Mouse (Mus musculus) B cell, adult 2 months (primary cell): ENCODE data around the gene Smg6.
A peak's percentile ranks its signal among the peaks of the same experiment; 100 is the strongest.

Source experiments
- DNase-seq, 2 experiments: peaks; one replicate each; pipeline ENCODE4 v3.0.0; 2022

Gene Smg6

DNA sequence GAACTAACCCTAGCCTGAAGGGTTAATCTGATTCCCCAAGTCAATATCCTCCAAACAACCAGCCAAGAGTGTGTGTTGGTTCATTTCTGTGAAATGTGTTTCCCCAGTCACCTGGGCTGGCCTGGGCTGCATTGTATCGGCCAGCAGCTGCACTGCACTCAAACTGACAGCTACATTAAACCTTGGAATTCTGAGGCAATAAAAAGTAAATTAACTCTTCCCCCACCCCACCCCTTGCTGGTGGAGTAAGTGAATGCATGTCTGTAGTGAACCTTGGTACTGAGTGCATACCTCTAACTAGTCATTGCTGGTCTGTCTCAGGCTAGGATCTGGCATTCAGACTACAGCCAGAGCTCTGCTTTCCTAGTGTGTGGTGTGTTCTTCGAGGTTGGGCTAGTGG lies 124.2 kb downstream of the Smg6 start:
- no peak for DNase-seq

DNA sequence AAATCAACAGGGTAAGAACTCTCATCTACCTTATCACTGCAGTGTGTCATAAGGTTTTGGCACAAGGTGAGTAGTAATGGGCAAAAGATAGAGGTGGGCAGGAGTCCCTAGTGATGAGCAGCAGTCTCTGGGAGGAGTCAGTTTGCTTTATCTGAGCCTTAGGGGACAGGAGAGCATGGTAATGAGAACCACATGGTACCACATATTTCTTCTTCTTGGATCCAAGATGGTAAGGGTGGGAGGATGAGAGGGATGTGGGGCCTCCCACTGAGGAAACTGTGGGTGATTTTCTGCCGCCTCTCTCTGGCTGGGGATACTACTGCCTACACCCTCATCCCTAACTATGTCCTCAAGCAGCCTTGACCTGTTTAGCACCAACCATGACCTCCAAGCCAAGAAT lies 125.6 kb downstream of the Smg6 start:
- DNase-seq: no peak

DNA sequence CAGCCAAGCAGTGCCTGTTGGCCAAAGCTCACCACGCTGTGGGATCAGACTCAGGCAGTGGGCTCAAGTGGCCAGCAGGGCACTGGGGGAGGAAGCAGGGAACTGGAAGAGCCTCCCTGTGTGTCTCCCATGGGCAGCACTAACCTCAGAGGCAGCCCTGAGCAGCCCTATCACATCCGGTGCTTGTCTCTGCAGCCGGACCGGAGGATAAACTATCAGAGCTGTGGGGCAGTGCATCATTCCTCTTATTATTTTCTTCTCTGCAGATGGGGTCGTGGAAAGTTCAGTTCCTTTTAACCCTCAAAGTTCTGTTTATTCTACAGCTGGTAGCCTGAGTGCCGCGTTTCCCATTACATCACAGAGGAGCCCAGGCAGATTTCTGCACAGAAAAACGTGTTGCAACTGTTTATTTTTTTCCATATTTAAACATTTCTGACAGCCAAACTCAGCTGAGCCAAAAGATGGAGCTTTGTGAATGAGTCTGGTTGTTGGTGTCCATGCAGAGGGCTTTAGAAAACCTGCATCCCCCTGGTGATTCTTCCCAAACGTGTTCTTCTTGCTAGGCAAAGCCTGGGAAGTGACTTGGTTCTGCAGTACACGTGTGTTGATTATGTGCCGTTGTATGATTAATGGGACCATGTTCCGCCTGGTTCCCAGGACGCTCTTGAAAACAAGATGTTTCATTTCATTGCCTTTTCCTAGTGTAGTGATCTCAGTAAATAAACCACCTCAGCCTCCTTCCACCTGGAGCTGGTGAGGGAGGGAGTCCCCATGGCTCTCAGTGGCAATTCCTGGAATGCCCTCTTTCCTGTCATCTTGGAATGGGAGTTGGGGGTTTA lies 126.3 kb downstream of the Smg6 start:
- no peak for DNase-seq

DNA sequence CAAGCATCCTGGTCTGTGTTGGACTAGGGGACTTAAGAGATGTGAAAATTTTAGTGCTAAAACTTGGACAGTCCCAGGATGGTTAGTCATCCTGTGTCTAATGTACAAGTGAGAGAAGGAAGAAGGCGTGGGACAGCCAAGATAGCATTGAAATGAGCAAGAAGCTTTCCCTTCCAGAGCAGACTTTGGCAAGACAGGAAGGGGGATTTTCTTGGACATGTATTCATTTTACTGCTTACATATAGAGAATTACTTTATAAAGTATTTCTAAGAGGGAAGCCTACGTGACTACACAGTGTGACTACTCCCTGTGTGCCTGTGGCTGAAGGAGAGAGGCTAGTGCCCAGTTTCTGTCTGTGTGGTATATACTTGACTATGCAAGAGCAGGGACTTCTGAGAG lies 127.4 kb downstream of the Smg6 start:
- no peak for DNase-seq

DNA sequence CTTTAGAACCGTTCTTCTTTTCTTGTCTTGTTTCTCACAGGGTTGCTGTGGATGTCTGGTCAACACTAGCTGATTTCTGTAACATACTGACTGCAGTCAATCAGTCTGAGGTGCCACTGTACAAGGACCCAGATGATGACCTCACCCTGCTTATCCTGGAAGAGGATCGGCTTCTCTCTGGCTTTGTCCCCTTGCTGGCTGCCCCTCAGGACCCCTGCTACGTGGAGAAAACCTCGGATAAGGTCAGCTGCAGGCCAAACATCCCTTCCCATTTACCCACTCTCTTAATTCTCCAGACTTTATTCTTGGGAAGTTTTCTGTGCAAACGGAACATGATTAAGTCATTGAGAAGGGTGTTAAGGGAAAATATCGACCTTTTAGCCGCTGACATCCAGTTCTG lies 128.1 kb downstream of the Smg6 start:
- no peak for DNase-seq

DNA sequence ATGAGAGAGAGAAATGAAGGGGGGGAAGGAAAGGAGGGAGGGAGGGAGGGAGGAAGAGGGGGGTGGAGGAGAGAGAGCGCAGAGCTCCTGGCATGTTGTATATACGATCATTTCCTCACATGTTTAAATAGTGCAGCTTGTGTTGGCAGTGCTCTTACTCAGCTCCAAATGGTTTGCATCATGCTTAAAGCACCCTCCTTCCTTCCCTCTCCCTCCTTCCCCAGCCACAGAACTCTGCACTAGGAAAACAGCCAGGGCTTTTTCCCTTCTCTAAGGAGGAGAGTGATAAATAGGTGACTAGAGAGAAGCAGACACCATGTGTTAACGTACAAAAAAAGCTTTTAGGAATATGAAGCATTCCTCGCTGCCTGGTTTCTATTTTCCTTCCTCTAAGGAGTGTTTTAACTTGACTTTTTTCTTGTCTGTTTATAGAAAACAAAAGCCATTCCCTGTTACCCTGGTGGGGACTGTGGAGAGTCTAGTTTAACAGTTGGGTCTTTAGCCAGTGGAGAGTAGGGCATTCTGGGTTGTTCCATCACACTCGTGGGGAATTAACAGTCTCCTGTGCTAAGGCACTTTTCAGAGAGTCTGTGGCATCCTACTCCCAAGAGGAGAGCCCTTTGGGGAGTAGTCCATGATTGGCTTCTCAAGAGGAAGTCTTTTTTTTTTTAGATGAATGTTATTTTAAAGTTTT lies 128.7 kb downstream of the Smg6 start:
- no peak for DNase-seq

DNA sequence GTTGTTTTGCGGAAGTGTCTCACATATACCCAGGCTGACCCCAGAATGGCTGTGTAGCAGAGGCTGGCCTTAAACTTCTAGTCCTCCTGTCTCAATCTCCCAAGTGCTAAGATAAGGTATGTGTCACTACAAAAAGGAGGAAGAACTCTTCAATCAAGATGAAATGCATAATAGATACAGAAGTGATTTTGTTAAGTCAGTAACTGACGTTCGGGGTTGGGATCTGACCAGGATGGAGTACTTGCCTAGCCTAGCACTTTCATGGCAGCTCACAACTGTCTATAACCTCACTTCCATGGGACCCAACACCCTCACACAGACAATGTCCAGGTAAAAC lies 129.2 kb downstream of the Smg6 start:
- no peak for DNase-seq

DNA sequence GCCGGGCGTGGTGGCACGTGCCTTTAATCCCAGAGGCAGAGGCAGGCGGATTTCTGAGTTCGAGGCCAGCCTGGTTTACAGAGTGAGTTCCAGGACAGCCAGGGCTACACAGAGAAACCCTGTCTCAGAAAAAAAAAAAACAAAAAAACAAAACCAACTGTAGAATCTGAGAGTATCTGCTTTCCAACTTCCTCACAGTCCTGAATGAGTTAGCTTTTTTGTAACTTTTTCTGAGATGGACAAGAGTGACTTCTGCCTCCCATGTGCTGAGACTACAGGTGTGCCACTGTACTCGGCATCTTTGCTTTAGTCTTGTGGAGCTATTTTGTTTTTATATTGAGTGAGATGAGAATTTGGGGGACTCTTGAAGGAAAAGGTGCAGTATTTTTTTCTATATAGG lies 137.0 kb downstream of the Smg6 start:
- no peak for DNase-seq

DNA sequence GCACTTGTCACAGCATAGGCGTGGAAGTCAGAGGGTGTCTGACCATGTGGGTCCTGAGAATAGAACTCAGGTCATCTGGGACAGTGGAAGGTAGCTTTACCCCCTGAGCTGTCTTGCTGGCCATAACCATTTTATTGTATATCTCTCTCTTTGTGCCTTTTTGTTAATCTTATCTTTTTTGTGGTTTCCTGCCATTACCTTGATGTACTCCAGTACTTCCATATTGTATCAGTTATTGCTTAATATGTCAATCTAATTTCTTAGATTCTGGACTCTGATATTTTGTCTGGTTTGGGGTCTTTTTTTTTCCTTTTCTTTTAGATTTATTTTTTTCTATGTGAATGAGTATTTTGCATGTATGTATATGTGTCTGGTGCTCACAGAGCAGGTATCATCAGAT lies 138.6 kb downstream of the Smg6 start:
- no peak for DNase-seq

DNA sequence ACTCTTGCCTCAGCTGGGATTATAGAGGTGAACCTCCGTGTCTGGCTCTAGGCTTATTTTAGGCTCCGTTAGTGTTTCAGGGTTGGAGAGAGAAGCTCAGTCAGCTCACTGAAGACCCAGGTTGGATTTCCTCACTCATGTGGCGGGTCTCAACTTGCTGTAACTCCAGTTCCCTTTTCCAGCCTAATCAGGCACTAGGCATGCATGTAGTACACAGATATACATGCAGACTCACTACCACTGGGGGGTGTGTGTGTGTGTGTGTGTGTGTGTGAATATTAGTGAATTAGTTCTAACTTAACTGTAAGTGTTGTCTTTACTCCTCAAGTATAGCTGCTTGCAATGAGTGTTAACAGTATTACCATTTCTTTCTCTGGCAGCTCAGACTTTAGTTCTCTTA lies 145.7 kb downstream of the Smg6 start:
- DNase-seq: no peak

DNA sequence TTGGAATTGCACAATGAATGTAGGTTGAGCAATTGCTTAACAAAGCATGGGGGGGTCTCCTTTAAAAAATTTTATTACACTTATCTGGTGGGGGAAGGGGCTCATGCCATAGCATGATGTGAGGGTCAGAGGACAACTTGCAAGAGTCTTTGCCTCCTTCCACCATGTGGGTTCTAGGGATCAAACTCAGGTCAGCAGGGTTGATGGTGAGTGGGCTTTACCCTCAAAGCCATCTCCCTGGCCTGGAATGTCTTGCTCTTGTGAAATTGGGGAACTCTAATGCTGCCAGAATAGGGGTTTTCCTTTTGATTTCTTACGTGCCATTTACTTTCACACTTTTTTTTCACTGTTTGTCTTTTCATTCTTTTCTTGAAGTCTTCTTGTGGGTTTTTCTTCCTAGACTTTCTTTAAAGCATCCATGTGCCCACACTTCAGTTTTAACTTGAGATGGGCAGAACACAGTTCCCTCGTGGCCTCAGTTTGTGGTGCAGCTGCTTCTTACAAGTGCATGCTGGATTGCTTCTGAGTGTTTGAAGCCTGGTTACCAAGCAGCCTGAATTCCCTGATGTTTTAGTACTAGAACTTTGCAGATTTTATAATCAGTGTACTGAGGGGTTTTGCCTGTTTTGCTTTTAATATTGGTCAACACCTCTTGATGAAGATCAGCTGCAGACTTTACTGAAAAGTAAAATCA lies 147.5 kb downstream of the Smg6 start:
- no peak for DNase-seq

DNA sequence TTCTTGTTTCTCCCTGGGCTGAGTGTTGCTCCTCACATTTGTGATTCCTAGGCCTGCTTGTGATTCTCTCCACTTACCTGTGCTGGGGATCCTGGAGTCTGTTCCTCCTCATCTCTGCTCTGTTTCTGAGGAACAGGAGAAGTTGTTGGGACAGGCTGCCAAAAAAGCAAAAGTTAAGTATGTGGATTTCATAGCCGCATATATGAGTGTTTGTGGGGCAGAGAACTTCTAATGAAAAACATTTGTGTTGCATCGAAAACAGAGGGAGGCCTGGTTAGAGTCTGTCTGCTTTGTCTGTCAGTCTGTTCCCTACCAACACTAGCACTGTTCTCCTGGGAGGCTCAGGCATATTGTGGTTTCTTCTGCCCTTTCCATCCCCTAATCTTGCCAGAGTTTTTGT lies 148.1 kb downstream of the Smg6 start:
- no peak for DNase-seq

DNA sequence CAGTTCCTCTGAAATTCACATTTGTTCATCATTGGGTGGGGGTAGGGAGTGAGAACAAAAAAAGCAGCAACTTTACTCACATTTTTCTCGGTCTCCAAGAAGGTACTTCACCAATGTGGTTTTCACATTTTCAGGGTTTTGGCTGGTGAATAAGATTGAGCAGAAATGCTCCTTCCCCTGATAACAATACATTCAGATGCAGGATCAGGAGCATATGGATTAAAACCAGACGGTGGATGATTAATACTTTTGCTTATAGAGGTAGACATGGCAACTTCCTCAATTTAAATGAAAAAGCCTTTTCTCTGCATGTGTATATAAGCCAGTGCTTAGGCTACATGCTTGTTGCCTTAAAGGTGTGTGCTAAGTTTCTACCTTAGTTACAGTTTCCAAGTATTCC lies 148.9 kb downstream of the Smg6 start:
- no peak for DNase-seq

DNA sequence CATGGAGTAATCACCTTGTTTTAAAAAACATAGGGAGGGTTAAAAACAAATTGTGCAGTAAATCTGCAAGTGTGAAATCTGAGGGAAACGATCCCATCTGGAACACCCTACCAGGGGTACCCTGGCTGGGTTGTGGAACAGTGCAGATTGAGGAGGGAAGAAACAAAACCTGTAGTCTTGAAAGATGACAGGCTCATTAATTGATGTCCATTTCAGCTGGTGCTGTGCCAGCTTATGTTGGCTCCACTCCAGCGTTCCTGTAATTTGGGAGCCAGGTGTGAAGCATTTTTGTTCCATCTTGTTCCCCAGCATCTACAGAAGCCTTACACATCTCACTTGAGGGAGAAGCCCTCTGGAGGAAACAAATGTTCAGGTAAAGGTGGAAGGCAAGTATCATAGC lies 153.0 kb downstream of the Smg6 start:
- DNase-seq: no peak

DNA sequence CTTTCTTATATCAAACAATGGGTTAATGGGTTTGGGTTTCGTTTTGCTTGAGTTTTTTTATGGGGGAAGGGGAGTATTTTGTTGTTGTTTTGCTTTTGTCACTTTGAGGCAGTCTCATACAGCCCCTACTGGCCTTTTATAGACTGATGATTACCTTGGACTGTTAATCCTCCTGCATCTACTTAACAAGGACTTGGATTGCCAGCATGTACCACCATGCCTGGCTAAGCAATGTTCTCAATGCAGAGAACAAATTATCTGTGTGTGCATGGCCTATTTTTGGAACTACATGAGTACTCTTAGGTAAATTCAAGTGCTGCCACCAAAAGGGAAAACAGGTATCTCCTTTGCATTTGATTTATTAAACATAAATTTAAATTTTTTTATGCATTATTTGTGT lies 157.4 kb downstream of the Smg6 start:
- DNase-seq: no peak

DNA sequence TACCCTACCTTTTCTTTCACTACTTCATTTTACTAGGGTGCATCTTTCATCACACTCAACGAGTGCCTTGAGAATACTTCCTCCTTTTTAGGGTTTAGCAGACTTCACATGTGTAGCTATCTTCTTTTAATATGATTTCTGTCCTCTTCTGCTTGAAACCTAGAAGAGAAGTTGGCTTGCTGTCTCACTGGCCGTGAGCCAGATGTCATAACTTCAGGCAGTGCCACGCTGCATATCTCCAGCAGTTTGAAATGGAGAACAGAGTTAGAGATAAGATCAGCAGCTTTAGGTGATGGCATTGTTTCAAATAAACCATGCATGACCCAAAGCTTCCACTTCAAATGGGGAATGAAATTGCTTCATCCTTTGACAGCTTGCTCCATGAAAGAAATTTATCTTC lies 166.5 kb downstream of the Smg6 start:
- no peak for DNase-seq

DNA sequence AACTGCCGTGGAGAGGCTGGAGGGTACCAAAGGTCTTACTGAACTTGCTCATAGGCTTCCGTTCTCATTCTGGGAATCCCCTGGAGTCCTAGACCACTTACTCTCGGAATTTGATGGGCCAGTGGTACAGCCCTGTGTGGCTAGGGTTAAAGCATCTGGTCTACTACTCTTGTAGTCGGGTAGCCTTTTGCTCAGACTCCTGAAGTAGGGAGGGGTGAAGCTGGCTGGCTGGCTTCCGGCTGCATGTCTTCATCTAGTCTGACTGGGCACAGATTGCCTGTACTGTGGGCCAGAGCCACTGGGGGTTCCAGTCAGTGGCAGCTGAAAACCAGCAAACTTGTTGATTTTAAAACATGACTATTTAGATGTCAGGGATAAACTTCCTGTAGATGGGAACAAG lies 167.0 kb downstream of the Smg6 start:
- DNase-seq: no peak

DNA sequence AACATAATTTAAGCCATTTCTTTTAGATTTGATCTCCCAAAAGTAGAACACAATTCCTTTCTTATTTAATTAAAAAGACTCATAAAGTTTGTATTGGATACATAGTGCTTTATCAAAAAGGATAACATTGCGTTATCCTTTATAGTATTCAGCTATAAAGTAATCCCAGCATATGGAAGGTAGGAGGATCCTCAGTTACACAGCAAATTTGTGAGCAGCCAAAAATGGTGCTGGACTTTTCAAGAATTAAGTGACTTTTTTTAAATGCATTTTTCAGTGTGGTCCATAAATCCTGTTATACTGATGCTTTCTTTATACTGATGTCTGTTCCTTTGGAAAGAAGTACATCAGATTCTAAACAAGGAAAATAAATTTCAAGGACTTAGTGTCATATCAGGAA lies 169.1 kb downstream of the Smg6 start:
- DNase-seq: no peak

DNA sequence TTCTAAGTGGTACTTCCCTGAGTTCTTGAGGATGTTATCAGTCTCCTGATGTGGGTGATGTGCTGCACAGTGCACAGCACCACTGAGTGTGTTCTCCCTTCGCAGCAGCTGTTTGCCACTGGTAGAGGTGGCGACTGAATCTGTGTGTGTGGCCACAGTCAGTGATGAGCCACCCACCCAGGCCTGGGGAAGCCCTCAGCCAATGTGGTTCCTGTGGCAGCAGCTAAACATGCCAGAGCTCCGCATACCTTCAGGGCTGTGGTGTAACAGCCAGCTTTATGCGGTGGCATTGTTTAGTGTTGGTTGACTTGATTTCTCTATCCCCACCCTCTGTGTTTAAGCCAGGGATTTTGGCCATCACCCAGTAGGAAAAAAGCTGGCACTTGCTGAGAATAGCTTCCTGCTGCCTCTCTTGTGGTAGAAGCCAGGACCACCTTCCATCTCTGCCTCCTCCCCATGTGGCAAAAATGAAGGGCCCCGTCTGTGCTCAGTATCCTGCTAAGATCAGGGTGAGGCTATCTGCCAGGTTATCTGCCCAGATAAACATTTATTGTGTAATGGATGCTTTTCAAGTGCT lies 177.2 kb downstream of the Smg6 start:
- no peak for DNase-seq

DNA sequence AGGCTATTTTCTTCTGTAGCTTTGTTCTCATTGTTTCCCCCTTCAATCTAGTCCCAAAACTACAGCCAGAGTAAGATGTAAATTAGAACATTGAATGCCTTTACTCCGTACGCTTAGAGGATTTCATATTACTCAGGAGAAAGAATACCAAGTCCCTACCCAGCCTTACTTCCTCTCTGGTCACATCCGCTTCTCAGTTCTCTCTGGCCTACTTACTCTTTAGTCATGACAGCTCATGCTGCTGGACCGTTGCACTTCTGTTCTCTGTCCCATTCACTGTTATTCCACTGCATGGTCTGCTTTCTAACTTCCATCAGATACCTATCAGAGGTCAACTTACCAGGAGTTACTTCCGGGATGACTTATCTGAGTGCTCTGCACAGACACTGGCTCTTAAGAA lies 181.0 kb downstream of the Smg6 start:
- DNase-seq: peak; percentile 11 to 19

DNA sequence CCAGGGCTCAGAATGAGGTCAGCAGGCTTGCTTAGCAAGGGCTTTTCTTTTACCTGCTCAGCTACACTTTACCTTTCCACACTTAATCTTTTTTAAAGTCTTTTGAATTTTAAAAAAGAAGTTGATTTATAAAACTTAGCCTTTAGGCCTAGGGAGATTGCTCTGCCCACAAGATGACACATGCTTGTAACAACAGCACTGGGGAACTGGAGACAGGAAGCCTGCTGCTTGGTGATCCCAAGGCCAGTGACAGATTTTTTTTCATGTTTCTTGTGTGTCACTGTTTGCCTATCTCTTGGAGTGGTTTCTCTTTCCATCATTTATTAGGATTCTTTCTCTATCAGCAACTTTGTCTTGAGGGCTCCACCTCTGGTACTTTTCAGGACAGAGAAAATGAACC lies 183.3 kb downstream of the Smg6 start:
- no peak for DNase-seq

DNA sequence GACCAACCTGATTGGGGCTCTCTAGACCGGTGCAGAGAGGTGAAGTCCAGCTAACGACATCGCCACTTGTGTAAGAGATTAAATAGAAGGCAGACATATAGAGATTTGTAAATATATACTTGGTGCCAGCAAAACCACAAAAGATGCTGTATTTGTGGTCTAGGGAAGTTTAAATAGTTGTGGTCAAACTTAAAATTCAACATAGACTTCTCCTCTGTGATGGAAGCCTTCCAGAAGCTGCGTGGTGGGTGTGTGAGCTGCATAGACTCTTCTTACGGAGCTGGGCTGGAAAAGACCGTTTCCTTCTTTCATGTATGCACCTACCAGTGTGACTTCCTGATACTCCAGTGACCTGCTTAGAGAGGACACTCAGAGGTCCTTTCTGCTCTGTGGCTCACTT lies 190.8 kb downstream of the Smg6 start:
- DNase-seq: no peak

DNA sequence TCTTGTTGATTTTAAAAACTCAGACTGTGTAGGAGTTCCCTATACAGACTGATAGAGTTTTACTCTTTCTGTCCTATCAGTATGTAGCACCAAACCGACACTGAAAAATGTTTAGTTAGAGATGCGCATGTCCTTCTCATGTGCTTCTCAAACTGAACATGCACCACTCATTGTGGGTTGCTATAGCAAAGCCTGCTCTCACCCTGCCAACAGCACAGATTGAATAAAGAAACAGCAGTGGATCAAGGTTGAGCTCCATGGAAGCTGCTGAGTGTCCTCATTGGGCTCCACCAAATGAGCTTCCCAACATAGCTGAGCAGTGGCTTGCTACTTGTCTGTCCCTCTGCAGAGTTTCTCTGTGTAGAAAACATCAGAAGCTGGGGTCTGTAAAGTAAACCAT lies 192.5 kb downstream of the Smg6 start:
- no peak for DNase-seq

DNA sequence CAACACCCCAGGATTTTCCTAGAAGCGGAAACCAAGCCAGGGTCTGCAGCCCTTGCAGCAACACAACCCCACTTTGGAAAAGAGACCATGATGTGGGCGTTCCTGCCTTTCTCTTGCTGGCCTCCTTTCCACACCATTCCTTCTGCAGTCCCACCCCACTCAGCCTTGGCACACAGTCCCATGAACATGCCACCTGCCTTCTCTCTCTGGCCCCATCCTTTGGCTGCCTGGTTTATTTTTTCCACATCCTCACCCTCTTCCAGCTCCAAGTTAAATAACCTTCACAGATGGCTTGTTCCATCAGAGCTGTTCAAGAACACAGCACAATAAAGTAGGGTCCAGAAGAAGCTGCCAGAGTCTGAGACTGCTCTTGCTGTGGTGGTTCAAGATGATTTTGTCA lies 193.7 kb downstream of the Smg6 start:
- DNase-seq: no peak
